Mouse (Mus musculus): Measurements from ENCODE around the gene Ccdc110. TPM values are rescaled to one million over a fixed set of nuclear protein-coding genes. Genes with fewer than 3 reads are reported as not detected.

Gene Ccdc110
- polyA plus RNA-seq, 1 experiment from 2014 or later: not detected

- 61% methylated on average over 20 of the region's 20 CpGs for WGBS
These were observed 17.3 kb upstream of the Ccdc110 start for GRCm38 (mm10) chr8:45917040-45917679.

GRCm38 (mm10) chr8:45918891-45919290 is 15.5 kb upstream of the Ccdc110 start:
- peaks cover 4% of the 10 kb centered on the region; the same call in 1 of the 2 replicates for H3K4me1 ChIP-seq (ENCODE audit: insufficient read depth, low read depth, low read length)
- H3K9me3 ChIP-seq (ENCODE audit: low read length): no peaks in the 10 kb centered on the region
- no peak overlapping the region for H3K4me3 ChIP-seq (ENCODE audit: low read depth, low read length)
- no peak for TF ChIP-seq EP300 (IDR thresholded peaks at IDR 0.05)
- no peak for TF ChIP-seq CTCF (IDR thresholded peaks at IDR 0.05)
- no peak overlapping the region for H3K9ac ChIP-seq (replicated peaks; ENCODE audit: low read depth)
- H3K4me2 ChIP-seq (replicated peaks; ENCODE audit: low read depth, low read length): no peak overlapping the region
- no peak overlapping the region for H3K27ac ChIP-seq (ENCODE audit: low read length)
- ATAC-seq (no peak), DNase-seq (ENCODE audit: low spot score) (no peak)
- H3K36me3 ChIP-seq (ENCODE audit: insufficient read depth, low read length): no peaks in the 10 kb centered on the region
- WGBS: 82% methylated on average over 15 of the region's 15 CpGs
- H3K27me3 ChIP-seq (replicated peaks; ENCODE audit: insufficient read depth, low read length): no peaks in the 10 kb centered on the region; the same call in 1 of the 2 replicates

More at GRCm38 (mm10) chr8:45917040-45917679, 17.3 kb upstream of the Ccdc110 start:
- DNase-seq (ENCODE audit: low spot score) (peak; percentile 37), ATAC-seq (peak; percentile 49)
- Histone ChIP-seq H3K27me3 (replicated peaks; ENCODE audit: insufficient read depth, low read length) (no peaks in the 10 kb centered on the region; the same call in 1 of the 2 replicates), H3K36me3 (ENCODE audit: insufficient read depth, low read length) (no peaks in the 10 kb centered on the region), H3K4me3 (ENCODE audit: low read depth, low read length) (peak overlapping the region; percentile 10; the same call in 1 of the 2 replicates), H3K9ac (replicated peaks; ENCODE audit: low read depth) (no peak overlapping the region), H3K4me1 (ENCODE audit: insufficient read depth, low read depth, low read length) (peaks cover 4% of the 10 kb centered on the region; the same call in 1 of the 2 replicates), H3K4me2 (replicated peaks; ENCODE audit: low read depth, low read length) (peak overlapping the region; percentile 32), H3K27ac (ENCODE audit: low read length) (0 out of 2 replicates have a peak overlapping the region, but pooled peaks have one; percentile 14), H3K9me3 (ENCODE audit: low read length) (no peaks in the 10 kb centered on the region)
- TF ChIP-seq EP300 (IDR thresholded peaks at IDR 0.05) (no peak), CTCF (IDR thresholded peaks at IDR 0.05) (no peak)

GRCm38 (mm10) chr8:45920392-45920791 is 14.0 kb upstream of the Ccdc110 start:
- WGBS: 91% methylated on average over 7 of the region's 7 CpGs
- ATAC-seq (no peak), DNase-seq (ENCODE audit: low spot score) (no peak)
- Histone ChIP-seq H3K27ac (ENCODE audit: low read length) (no peak overlapping the region), H3K4me1 (ENCODE audit: insufficient read depth, low read depth, low read length) (peaks cover 4% of the 10 kb centered on the region; the same call in 1 of the 2 replicates), H3K9me3 (ENCODE audit: low read length) (no peaks in the 10 kb centered on the region), H3K4me3 (ENCODE audit: low read depth, low read length) (no peak overlapping the region), H3K4me2 (replicated peaks; ENCODE audit: low read depth, low read length) (no peak overlapping the region), H3K9ac (replicated peaks; ENCODE audit: low read depth) (no peak overlapping the region), H3K27me3 (replicated peaks; ENCODE audit: insufficient read depth, low read length) (no peaks in the 10 kb centered on the region; the same call in 1 of the 2 replicates), H3K36me3 (ENCODE audit: insufficient read depth, low read length) (no peaks in the 10 kb centered on the region)
- TF ChIP-seq EP300 (IDR thresholded peaks at IDR 0.05): no peak
- no peak for TF ChIP-seq CTCF (IDR thresholded peaks at IDR 0.05)

GRCm38 (mm10) chr8:45922116-45922515 is 12.3 kb upstream of the Ccdc110 start:
- no peaks in the 10 kb centered on the region; the same call in 1 of the 2 replicates for H3K27me3 ChIP-seq (replicated peaks; ENCODE audit: insufficient read depth, low read length)
- 88% methylated on average over 7 of the region's 7 CpGs for WGBS

GRCm38 (mm10) chr8:45936986-45937385 is 2.6 kb downstream of the Ccdc110 start:
- no peak overlapping the region for H3K4me3 ChIP-seq (ENCODE audit: low read depth, low read length)
- H3K4me2 ChIP-seq (replicated peaks; ENCODE audit: low read depth, low read length): no peak overlapping the region
- no peaks in the 10 kb centered on the region for H3K4me1 ChIP-seq (ENCODE audit: insufficient read depth, low read depth, low read length)
- ATAC-seq (no peak), DNase-seq (ENCODE audit: low spot score) (no peak)
- H3K36me3 ChIP-seq (ENCODE audit: insufficient read depth, low read length): no peaks in the 10 kb centered on the region
- H3K27me3 ChIP-seq (replicated peaks; ENCODE audit: insufficient read depth, low read length): no peaks in the 10 kb centered on the region
- WGBS: 80% methylated on average over 9 of the region's 9 CpGs
- H3K9me3 ChIP-seq (ENCODE audit: low read length): no peaks in the 10 kb centered on the region
- H3K9ac ChIP-seq (replicated peaks; ENCODE audit: low read depth): no peak overlapping the region
- no peak overlapping the region for H3K27ac ChIP-seq (ENCODE audit: low read length)
- TF ChIP-seq CTCF (IDR thresholded peaks at IDR 0.05) (no peak), EP300 (IDR thresholded peaks at IDR 0.05) (no peak)

More at GRCm38 (mm10) chr8:45922116-45922515, 12.3 kb upstream of the Ccdc110 start:
- ATAC-seq: no peak
- Histone ChIP-seq H3K4me3 (ENCODE audit: low read depth, low read length) (no peak overlapping the region), H3K4me1 (ENCODE audit: insufficient read depth, low read depth, low read length) (no peaks in the 10 kb centered on the region), H3K9me3 (ENCODE audit: low read length) (no peaks in the 10 kb centered on the region), H3K9ac (replicated peaks; ENCODE audit: low read depth) (no peak overlapping the region), H3K36me3 (ENCODE audit: insufficient read depth, low read length) (no peaks in the 10 kb centered on the region), H3K4me2 (replicated peaks; ENCODE audit: low read depth, low read length) (no peak overlapping the region), H3K27ac (ENCODE audit: low read length) (no peak overlapping the region)
- TF ChIP-seq EP300 (IDR thresholded peaks at IDR 0.05): no peak
- no peak for TF ChIP-seq CTCF (IDR thresholded peaks at IDR 0.05)
- DNase-seq (ENCODE audit: low spot score): no peak

- WGBS: 91% methylated on average over 4 of the region's 4 CpGs
- H3K27me3 ChIP-seq (replicated peaks; ENCODE audit: insufficient read depth, low read length): no peaks in the 10 kb centered on the region
- H3K9me3 ChIP-seq (ENCODE audit: low read length): no peaks in the 10 kb centered on the region
- H3K36me3 ChIP-seq (ENCODE audit: insufficient read depth, low read length): no peaks in the 10 kb centered on the region
- H3K27ac ChIP-seq (ENCODE audit: low read length): no peak overlapping the region
- no peak overlapping the region for H3K4me3 ChIP-seq (ENCODE audit: low read depth, low read length)
- no peaks in the 10 kb centered on the region for H3K4me1 ChIP-seq (ENCODE audit: insufficient read depth, low read depth, low read length)
- TF ChIP-seq CTCF (IDR thresholded peaks at IDR 0.05): no peak
- H3K4me2 ChIP-seq (replicated peaks; ENCODE audit: low read depth, low read length): no peak overlapping the region
- ATAC-seq (no peak), DNase-seq (ENCODE audit: low spot score) (no peak)
- H3K9ac ChIP-seq (replicated peaks; ENCODE audit: low read depth): no peak overlapping the region
These were observed 11.9 kb downstream of the Ccdc110 start for GRCm38 (mm10) chr8:45946283-45946682.
